Mouse (Mus musculus): Measurements from ENCODE around the gene Flot1.

The Flot1 gene

DNA sequence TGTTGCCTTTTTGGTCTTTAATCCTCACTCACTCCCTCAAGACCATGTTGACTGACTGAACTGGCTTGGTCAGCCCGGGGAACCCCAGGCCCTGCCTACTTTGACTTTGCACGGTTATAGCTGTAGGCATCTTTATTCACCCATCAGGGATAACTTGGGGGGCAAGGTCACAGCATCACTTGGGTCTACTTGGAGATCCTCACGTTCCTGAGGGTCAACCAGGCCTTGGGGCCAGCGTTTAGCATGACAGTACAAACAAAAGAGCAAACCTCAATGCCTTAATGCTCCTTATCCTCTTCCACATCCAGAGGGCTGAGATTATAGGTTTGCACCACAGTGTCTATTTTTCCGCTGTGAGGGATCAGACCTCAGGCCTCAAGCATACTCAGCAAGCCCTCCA is 10.7 kb upstream of the Flot1 start:
- DNase-seq, result no peak

DNA sequence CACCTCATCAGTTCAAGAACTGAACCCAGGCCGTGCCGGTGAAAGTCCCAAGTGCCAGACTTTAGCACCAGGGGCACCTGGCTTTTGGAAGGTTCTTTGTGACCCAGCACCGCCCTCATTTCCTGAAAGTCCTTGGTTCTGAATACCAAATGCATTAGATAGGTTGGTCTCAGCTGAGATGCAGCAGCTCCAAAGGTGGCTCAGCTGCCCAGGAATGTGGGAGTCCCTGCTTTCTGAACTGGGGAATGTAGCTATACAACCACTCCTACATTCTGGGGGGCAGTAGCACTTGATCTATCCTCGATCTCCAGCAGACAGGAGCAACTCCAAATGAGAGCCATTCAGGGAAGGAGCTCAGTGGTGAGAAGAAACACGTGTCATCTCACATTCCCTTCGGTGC is 10.3 kb upstream of the Flot1 start:
- DNase-seq, result no peak

DNA sequence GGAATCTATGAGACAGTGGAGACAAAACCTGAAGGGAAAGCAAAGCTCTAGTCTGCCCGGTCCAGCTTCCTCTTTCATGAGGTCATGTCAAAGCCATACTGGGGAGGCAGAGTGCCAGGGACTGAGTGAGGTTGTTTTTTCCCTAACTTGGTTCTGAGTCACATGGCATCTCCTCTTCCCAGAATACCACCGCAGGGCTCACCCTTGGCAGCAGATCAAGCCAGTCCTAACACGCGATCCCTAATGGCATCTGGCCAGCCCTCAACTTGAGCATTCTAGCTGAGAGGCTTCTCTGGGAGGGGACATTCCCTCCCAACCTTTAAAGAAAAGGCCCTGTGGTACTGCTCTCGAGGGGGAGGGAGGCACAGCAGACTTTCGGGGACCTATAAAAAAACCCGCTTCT is 9.8 kb upstream of the Flot1 start:
- DNase-seq, result peak; percentile 67

GRCm38 (mm10) chr17:35813653-35814052 is 9.4 kb upstream of the Flot1 start:
- no peak for DNase-seq

GRCm38 (mm10) chr17:35814678-35815077 is 8.4 kb upstream of the Flot1 start:
- no peak for DNase-seq

DNA sequence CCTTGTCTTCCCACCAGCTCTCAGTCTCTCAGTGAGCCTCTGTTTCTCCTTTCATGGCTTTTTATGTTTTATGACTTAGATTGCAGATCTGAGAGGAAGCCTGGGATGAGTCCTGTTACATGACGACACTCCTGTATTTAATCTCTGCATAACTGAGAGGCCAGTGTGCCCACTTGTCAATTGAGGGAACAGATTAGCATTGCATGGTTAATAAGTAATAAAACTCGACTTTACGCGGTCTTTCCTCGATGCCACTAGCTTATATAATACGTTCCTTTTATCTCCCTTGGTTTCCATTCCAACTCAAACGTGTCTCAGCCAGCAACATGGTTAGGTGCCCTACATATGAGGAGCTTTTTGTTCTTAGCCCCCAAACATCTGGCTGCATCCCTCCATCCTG is 7.2 kb upstream of the Flot1 start:
- no peak for DNase-seq

DNA sequence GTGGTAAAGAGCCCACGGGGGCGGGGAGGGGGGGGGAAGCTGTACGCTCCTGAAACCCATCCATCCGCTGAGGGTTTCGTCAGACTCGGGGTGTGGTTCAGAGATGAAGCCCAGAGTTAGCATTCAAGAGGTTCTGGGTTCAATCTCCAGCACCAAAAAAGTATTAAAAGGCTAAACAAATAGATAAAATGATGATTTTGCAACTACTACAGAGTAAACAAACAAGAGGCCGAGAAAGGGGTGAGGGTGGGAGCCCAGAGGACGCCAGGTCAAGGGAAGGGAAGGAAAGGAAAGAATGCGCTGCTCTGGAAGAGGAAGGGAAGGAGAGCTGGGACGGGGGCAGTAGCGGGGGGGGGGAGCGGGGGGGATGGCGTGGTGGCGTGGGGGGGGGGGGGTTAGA is 6.3 kb upstream of the Flot1 start:
- no peak for DNase-seq

DNA sequence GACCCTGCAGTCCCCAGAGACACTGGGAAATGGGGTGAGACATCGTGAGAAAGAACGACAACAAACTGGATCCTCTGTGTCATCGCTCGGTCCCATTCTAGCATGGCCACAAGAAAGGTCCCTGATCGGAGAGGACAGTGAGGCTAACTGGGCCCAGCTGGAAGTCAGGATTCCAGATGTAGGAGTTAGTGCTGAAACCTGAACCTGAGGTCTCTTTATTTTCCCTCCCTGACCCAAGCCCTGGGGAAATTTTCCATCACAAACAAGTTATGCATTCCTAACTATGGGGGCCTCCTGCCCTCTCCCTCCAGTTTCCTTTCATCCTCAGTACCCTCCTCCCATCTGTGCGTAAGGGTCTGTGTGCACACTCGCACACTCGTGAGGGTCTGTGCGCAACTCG is 5.8 kb upstream of the Flot1 start:
- no peak for DNase-seq

GRCm38 (mm10) chr17:35820111-35820510 is 2.9 kb upstream of the Flot1 start:
- DNase-seq, result no peak

DNA sequence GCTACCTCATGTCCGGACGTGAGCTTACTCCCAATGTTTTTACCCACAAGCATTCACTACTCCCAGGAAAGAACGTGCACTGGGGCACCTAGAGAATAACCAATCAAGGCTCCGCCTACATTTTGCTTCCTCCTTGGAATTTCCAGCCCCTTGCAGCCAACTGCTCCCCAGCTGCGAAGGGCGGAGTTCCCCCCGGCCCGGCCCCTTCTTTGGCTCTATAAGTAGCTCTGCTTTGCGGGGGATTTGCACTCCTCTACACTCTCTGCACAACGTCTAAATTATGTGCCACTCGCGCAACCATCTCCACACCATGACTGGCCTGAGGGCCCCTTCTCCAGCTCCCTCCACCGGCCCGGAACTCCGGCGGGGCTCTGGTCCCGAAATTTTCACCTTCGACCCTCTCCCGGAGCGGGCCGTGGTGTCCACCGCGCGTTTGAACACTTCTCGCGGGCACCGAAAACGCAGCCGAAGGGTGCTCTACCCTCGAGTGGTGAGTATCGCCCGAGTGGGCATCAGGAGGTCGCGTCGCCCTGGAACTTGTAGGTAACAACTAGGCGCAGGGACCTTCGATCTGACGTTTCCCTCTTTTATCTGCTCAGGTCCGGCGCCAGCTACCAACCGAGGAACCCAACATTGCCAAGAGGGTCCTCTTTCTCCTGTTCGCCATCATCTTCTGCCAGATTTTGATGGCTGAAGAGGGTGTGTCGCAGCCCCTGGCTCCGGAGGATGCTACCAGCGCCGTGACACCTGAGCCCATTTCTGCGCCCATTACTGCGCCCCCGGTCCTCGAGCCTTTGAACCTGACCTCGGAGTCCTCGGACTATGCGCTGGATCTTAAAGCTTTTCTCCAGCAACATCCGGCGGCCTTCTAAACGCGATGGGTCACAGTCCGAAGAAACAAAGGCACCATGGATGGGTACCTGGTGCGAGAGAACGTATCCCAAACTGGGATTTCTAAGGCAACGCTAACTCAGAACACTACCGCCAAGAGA is 1.3 kb upstream of the Flot1 start, which contains the start of gene Ier3:
Gene Ier3 (plus strand): TSS at position 246 of the 992 bp plus-strand sequence.
- DNase-seq, result peak; percentile 65

- no peak for DNase-seq
Observed at GRCm38 (mm10) chr17:35822564-35822963, 466 bp upstream of the Flot1 start.

DNA sequence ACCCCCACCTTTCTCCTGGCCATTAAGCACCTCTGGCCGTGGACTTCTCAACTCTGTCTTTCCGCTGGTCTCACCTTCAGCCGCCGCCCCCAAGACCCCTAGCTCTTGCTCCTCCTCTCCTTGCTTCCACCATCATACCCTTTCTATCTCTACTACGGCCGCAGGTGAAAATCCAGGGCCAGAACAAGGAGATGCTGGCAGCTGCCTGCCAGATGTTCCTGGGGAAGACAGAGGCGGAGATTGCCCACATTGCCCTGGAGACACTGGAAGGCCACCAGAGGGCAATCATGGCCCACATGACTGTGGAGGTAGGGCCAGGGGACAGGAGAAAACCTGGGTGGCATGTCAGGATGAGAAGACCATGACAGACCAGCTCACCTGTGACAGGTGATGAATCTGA is 1.4 kb downstream of the Flot1 start:
- DNase-seq, result no peak

- no peak for DNase-seq
Observed at GRCm38 (mm10) chr17:35825109-35825850, 2.2 kb downstream of the Flot1 start.

DNA sequence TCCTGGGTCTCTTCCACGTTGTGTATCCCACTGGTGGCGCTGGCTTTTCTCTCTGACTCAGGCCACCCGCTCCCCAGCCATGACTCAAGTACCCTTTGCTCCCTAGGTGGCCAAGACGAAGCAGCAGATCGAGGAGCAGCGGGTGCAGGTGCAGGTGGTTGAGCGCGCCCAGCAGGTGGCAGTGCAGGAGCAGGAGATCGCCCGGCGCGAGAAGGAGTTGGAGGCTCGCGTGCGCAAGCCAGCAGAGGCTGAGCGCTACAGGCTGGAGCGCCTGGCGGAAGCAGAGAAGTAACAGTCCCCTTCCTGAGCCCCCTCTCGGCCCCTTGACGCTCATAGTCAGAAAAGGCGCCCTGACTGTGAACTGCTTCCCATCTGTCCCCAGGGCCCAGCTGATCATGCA is 6.7 kb downstream of the Flot1 start:
- peak; percentile 87 for DNase-seq

- DNase-seq, result no peak
Observed at GRCm38 (mm10) chr17:35832400-35833238, 9.6 kb downstream of the Flot1 start.

GRCm38 (mm10) chr17:35833239-35833751 is 10.3 kb downstream of the Flot1 start:
- no peak for DNase-seq

GRCm38 (mm10) chr17:35833894-35834293 is 10.9 kb downstream of the Flot1 start:
- DNase-seq, result no peak

DNA sequence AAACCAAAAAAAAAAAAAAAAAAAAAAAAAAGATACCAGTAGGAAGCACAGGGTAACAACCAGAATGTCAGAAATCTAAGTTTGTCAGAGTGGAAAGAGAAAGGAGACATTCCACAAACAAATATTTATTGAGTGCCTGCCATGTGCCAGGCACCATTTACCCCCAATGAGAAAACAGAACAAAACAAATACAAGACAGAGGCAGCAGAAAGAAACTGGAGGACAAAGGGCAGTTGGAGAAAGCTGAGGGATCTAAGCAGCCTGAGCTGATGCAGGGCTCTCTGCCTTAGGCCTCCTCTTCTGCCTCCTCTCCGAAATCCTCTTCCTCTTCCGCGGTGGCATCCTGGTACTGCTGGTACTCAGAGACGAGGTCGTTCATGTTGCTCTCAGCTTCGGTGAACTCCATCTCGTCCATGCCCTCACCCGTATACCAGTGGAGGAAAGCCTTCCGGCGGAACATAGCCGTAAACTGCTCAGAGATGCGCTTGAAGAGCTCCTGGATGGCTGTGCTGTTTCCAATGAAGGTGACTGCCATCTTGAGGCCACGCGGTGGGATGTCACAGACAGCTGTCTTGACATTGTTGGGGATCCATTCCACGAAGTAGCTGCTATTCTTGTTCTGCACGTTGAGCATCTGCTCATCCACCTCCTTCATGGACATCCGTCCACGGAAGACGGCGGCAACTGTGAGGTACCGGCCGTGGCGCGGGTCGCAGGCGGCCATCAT is 11.8 kb downstream of the Flot1 start:
- DNase-seq, result no peak

- DNase-seq, result no peak
Observed at GRCm38 (mm10) chr17:35835424-35836140, 12.6 kb downstream of the Flot1 start.

GRCm38 (mm10) chr17:35836178-35836965 is 13.3 kb downstream of the Flot1 start:
- peak; percentile 90 for DNase-seq

All from right cerebral cortex, postnatal 14 days (tissue).